Mouse (Mus musculus): Measurements from ENCODE around the gene Frs3.

DNA sequence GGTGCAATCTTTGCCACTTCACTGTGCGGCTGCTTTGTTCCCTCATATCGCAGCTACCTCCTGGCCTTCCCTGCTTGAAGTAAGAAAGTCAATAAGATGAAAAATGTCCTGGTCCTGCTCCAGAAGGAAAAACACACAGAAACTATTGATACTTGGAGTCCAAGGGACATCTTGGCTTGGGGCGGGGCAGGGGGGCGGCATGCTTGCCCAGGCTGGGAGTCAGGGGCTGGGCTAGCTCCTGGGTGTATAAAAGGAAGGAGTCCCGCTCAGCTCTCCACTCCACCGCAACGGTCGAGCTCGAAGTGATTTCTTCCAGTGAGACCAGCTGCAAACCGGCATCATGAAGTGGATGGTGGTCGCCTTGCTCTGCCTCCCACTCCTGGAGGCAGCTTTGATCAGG, 37.7 kb downstream of the Frs3 start, which contains the start of gene Pgc:
- TF ChIP-seq POLR2A (IDR thresholded peaks at IDR 0.05; ENCODE audit: borderline replicate concordance, extremely low read depth, insufficient read depth, insufficient read length, poor library complexity, severe bottlenecking) = no peak
- TF ChIP-seq CTCF (IDR thresholded peaks at IDR 0.05; ENCODE audit: borderline replicate concordance, extremely low read depth, insufficient read depth, insufficient read length) = no peak

Measured in brain, embryonic 14.5 days (tissue).